Mouse (Mus musculus) liver, embryonic 13.5 days (tissue): ENCODE measurements around the gene Hspb2. TPM values are rescaled to one million over a fixed set of nuclear protein-coding genes. Genes with fewer than 3 reads are reported as not detected.

ENCODE experiments used
- ATAC-seq: fragments of 200-750 bp; cut with Nextera tagmentation; 2 replicates; pipeline ENCODE4 v1.8.0; 2017; ENCODE audit warnings: low read depth, mild to moderate bottlenecking, moderate number of reproducible peaks, moderate library complexity
- DNase-seq: peaks from one replicate; pipeline ENCODE4 v3.0.0; 2022
- H3K27ac ChIP-seq: fragments of 300-500 bp; sonication (generic); 2 replicates; pipeline ENCODE4 v1.5.1; 2015; ENCODE audit warnings: moderate library complexity, mild to moderate bottlenecking, inconsistent platforms
- H3K27me3 ChIP-seq: fragments of 300-500 bp; sonication (generic); 2 replicates; pipeline ENCODE4 v1.6.1; 2015; ENCODE audit warnings: mild to moderate bottlenecking, inconsistent platforms
- H3K36me3 ChIP-seq: fragments of 300-500 bp; sonication (generic); 2 replicates; pipeline ENCODE4 v1.6.1; 2015; ENCODE audit warnings: mild to moderate bottlenecking, inconsistent platforms
- H3K4me1 ChIP-seq: fragments of 300-500 bp; sonication (generic); replicated peaks from 2 replicates; pipeline ENCODE4 v1.6.1; 2015; ENCODE audit warnings: inconsistent platforms
- H3K4me2 ChIP-seq: fragments of 300-500 bp; sonication (generic); 2 replicates; pipeline ENCODE4 v1.6.1; 2015; ENCODE audit warnings: inconsistent platforms, mild to moderate bottlenecking, moderate library complexity
- H3K4me3 ChIP-seq: fragments of 300-500 bp; sonication (generic); replicated peaks from 2 replicates; pipeline ENCODE4 v1.5.1; 2015; ENCODE audit warnings: mild to moderate bottlenecking, inconsistent platforms
- H3K9ac ChIP-seq: fragments of 300-500 bp; sonication (generic); 2 replicates; pipeline ENCODE4 v1.6.1; 2015; ENCODE audit warnings: mild to moderate bottlenecking, inconsistent platforms
- H3K9me3 ChIP-seq: fragments of 300-500 bp; sonication (generic); replicated peaks from 2 replicates; pipeline ENCODE4 v1.6.1; 2016; ENCODE audit warnings: inconsistent platforms
- WGBS: fragments of 180-500 bp; shearing (Covaris S2); methylation state at CpG from one replicate; pipeline ENCODE4 v1.1.7; 2015; ENCODE audit not compliant: insufficient replicate concordance; 5-methylcytosine and 5-hydroxymethylcytosine counted together
- polyA plus RNA-seq: library from polyadenylated mRNA; unstranded; fragments of >200 nt; fragmentation: Nextera tagmentation; extraction: Ambion mirVana; gene quantifications from 2 replicates; pipeline ENCODE4 v1.2.1, GENCODE M21; 2015

Gene Hspb2
- polyA plus RNA-seq: 1.4 TPM in 2 replicates

GRCm38 (mm10) chr9:50752054-50752602 is at the start of gene Hspb2:
Hspb2 (minus strand) TSS chr9:50752354.
- peaks cover 11% of the 10 kb centered on the region for H3K27me3 ChIP-seq
- 69% methylated on average over 14 of the region's 14 CpGs for WGBS
- H3K4me3 ChIP-seq: no peak within 1 kb of the TSS
- no peaks in the 10 kb centered on the region for H3K4me1 ChIP-seq
- no peaks in the 10 kb centered on the region for H3K9me3 ChIP-seq
- no peak within 1 kb of the TSS for H3K9ac ChIP-seq
- no peak for ATAC-seq
- H3K36me3 ChIP-seq: no peaks in the 10 kb centered on the region
- no peak within 1 kb of the TSS for H3K27ac ChIP-seq
- H3K4me2 ChIP-seq: no peak within 1 kb of the TSS
- no peak for DNase-seq

GRCm38 (mm10) chr9:50800985-50801384 is 48.8 kb upstream of the Hspb2 start:
- Histone ChIP-seq H3K4me2 (no peak overlapping the region), H3K4me3 (no peak overlapping the region), H3K4me1 (peaks cover 43% of the 10 kb centered on the region), H3K27me3 (no peaks in the 10 kb centered on the region), H3K9ac (no peak overlapping the region), H3K36me3 (peaks cover 37% of the 10 kb centered on the region), H3K27ac (peak overlapping the region; percentile 92; the same call in 1 of the 2 replicates), H3K9me3 (no peaks in the 10 kb centered on the region)
- peak; percentile 72 for DNase-seq
- WGBS: 39% methylated on average over 2 of the region's 2 CpGs
- ATAC-seq: no peak

GRCm38 (mm10) chr9:50798368-50798767 is 46.2 kb upstream of the Hspb2 start:
- no peak overlapping the region for H3K4me2 ChIP-seq
- peaks cover 23% of the 10 kb centered on the region for H3K4me1 ChIP-seq
- DNase-seq: no peak

GRCm38 (mm10) chr9:50797641-50798040 is 45.5 kb upstream of the Hspb2 start:
- ATAC-seq (no peak), DNase-seq (no peak)
- Histone ChIP-seq H3K4me1 (peaks cover 15% of the 10 kb centered on the region), H3K9me3 (no peaks in the 10 kb centered on the region), H3K27ac (no peak overlapping the region), H3K36me3 (peaks cover 25% of the 10 kb centered on the region), H3K4me2 (no peak overlapping the region), H3K9ac (no peak overlapping the region), H3K27me3 (no peaks in the 10 kb centered on the region), H3K4me3 (no peak overlapping the region)
- WGBS: 86% methylated on average over 7 of the region's 7 CpGs

More at GRCm38 (mm10) chr9:50798368-50798767, 46.2 kb upstream of the Hspb2 start:
- Histone ChIP-seq H3K9ac (no peak overlapping the region), H3K27me3 (no peaks in the 10 kb centered on the region), H3K9me3 (no peaks in the 10 kb centered on the region), H3K4me3 (no peak overlapping the region), H3K36me3 (peaks cover 30% of the 10 kb centered on the region), H3K27ac (no peak overlapping the region)
- WGBS: 74% methylated on average over 5 of the region's 5 CpGs
- ATAC-seq: no peak

GRCm38 (mm10) chr9:50796776-50797175 is 44.6 kb upstream of the Hspb2 start:
- H3K4me2 ChIP-seq: no peak overlapping the region
- no peak overlapping the region for H3K9ac ChIP-seq
- peaks cover 7% of the 10 kb centered on the region for H3K4me1 ChIP-seq
- no peak overlapping the region for H3K27ac ChIP-seq
- H3K27me3 ChIP-seq: no peaks in the 10 kb centered on the region
- ATAC-seq: no peak
- no peak for DNase-seq
- H3K9me3 ChIP-seq: no peaks in the 10 kb centered on the region
- no peak overlapping the region for H3K4me3 ChIP-seq
- peaks cover 27% of the 10 kb centered on the region for H3K36me3 ChIP-seq
- 86% methylated on average over 8 of the region's 8 CpGs for WGBS

GRCm38 (mm10) chr9:50795266-50795665 is 43.1 kb upstream of the Hspb2 start:
- Histone ChIP-seq H3K36me3 (peaks cover 34% of the 10 kb centered on the region), H3K4me1 (no peaks in the 10 kb centered on the region), H3K9ac (no peak overlapping the region), H3K4me2 (no peak overlapping the region), H3K27ac (no peak overlapping the region), H3K4me3 (no peak overlapping the region), H3K9me3 (no peaks in the 10 kb centered on the region), H3K27me3 (no peaks in the 10 kb centered on the region)
- ATAC-seq (no peak), DNase-seq (no peak)
- WGBS: 80% methylated on average over 3 of the region's 3 CpGs

GRCm38 (mm10) chr9:50782155-50782554 is 30.0 kb upstream of the Hspb2 start:
- no peak for ATAC-seq
- Histone ChIP-seq H3K4me1 (no peaks in the 10 kb centered on the region), H3K27me3 (no peaks in the 10 kb centered on the region), H3K36me3 (peaks cover 66% of the 10 kb centered on the region), H3K27ac (no peak overlapping the region), H3K9me3 (no peaks in the 10 kb centered on the region), H3K9ac (no peak overlapping the region), H3K4me3 (no peak overlapping the region), H3K4me2 (no peak overlapping the region)
- peak; percentile 31 for DNase-seq
- 71% methylated on average over 2 of the region's 2 CpGs for WGBS

- H3K4me2 ChIP-seq: peak overlapping the region; percentile 96
- H3K9me3 ChIP-seq: no peaks in the 10 kb centered on the region
- WGBS: 54% methylated on average over 11 of the region's 11 CpGs
- no peak overlapping the region for H3K27ac ChIP-seq
- peak overlapping the region; percentile 94 for H3K4me3 ChIP-seq
- H3K9ac ChIP-seq: peak overlapping the region; percentile 90
- DNase-seq (no peak), ATAC-seq (no peak)
- no peaks in the 10 kb centered on the region for H3K27me3 ChIP-seq
- H3K4me1 ChIP-seq: peaks cover 40% of the 10 kb centered on the region
- H3K36me3 ChIP-seq: peaks cover 32% of the 10 kb centered on the region
Observed at GRCm38 (mm10) chr9:50776162-50776760, 24.1 kb upstream of the Hspb2 start.

- H3K4me1 ChIP-seq: peaks cover 40% of the 10 kb centered on the region
- no peaks in the 10 kb centered on the region for H3K27me3 ChIP-seq
- H3K36me3 ChIP-seq: peaks cover 33% of the 10 kb centered on the region
- H3K27ac ChIP-seq: peak overlapping the region; percentile 78
- WGBS: under 1% methylated on average over 29 of the region's 30 CpGs
- peak overlapping the region; percentile 90 for H3K9ac ChIP-seq
- DNase-seq: no peak
- ATAC-seq: peak; percentile 45
- no peaks in the 10 kb centered on the region for H3K9me3 ChIP-seq
- H3K4me2 ChIP-seq: peak overlapping the region; percentile 96
- H3K4me3 ChIP-seq: peak overlapping the region; percentile 94
Observed at GRCm38 (mm10) chr9:50775662-50776126, 23.5 kb upstream of the Hspb2 start.

GRCm38 (mm10) chr9:50774991-50775612 is 22.9 kb upstream of the Hspb2 start, which contains the start of the genes Alg9 and 1110032A03Rik:
Alg9 (plus strand) TSS chr9:50775019.
1110032A03Rik (minus strand) TSS chr9:50775520.
- H3K4me1 ChIP-seq: peaks cover 40% of the 10 kb centered on the region
- under 1% methylated on average over 49 of the region's 51 CpGs for WGBS

GRCm38 (mm10) chr9:50774026-50774462 is 21.9 kb upstream of the Hspb2 start:
- 51% methylated on average over 4 of the region's 4 CpGs for WGBS

More at GRCm38 (mm10) chr9:50774991-50775612, 22.9 kb upstream of the Hspb2 start, which contains the start of the genes Alg9 and 1110032A03Rik:
- Histone ChIP-seq H3K9me3 (no peaks in the 10 kb centered on the region), H3K4me3 (peak within 1 kb of the TSS; percentile 94), H3K4me2 (peak within 1 kb of the TSS; percentile 96), H3K27ac (peak within 1 kb of the TSS; percentile 78), H3K27me3 (no peaks in the 10 kb centered on the region), H3K9ac (peak within 1 kb of the TSS; percentile 90), H3K36me3 (peaks cover 30% of the 10 kb centered on the region)
- DNase-seq (peak; percentile 74), ATAC-seq (peak; percentile 73)

More at GRCm38 (mm10) chr9:50774026-50774462, 21.9 kb upstream of the Hspb2 start:
- peak overlapping the region; percentile 96 for H3K4me2 ChIP-seq
- ATAC-seq (no peak), DNase-seq (no peak)
- H3K36me3 ChIP-seq: peaks cover 26% of the 10 kb centered on the region
- H3K27ac ChIP-seq: peak overlapping the region; percentile 4
- 0 out of 2 replicates have a peak overlapping the region, but pooled peaks have one; percentile 94 for H3K4me3 ChIP-seq
- no peaks in the 10 kb centered on the region for H3K9me3 ChIP-seq
- H3K4me1 ChIP-seq: peaks cover 50% of the 10 kb centered on the region
- no peaks in the 10 kb centered on the region for H3K27me3 ChIP-seq
- peak overlapping the region; percentile 90; the same call in 1 of the 2 replicates for H3K9ac ChIP-seq
